Mouse (Mus musculus) neural tube, embryonic 10.5 days (tissue): ENCODE results near the gene Rnf31.
A peak's percentile ranks its signal among the peaks of the same experiment; 100 is the strongest.

Source experiments
- DNase-seq: peaks from one replicate; pipeline ENCODE4 v3.0.0-alpha.2; 2017; ENCODE audit warnings: low spot score; ENCODE audit errors: extremely low spot score

Rnf31 gene

DNA sequence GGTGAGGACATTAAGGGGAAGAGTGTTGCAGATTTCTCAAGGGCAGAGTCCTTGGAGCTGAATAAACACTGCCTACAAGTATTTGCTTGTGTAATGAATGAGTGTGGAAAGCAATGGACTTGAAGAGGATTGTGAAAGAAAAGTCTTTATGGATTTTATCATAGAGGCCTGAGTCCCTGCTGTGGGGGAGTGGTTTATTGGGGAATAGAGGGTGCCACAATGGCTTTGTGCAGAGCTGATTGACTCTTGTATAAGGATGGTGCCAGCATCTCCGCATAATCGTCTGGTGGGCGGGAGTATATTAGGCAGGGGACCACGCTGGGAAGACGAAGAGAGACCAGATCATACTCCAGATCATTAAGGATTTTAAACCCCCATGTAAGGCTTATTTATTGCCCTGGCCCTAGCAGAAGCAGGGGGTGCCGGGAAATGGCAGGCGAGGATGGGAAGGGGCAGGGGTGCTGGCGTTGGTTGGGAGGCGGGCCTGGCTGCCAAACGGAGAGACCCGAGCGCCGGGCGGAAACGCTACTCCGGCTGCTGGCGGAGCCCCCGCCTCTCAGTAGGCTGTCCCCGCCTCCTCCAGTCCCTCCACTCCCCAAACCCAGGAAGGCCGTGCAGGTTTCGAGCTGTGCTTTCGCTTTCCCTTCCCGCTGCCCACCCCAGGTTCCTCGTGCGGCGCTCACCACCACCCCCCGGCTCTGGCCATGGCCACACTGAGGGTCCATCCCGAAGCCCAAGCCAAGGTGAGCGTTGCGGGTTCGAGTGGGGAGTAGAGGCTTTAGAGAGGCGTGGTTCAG, 13.4 kb upstream of the Rnf31 start, which contains the start of gene Psme1:
Gene Psme1 (plus strand): TSS at position 253 of the 797 bp plus-strand sequence.
- DNase-seq = peak; percentile 74

- no peak for DNase-seq
Observed at GRCm38 (mm10) chr14:55578668-55579269, 12.7 kb upstream of the Rnf31 start.

- DNase-seq = no peak
Observed at GRCm38 (mm10) chr14:55579511-55580496, 11.7 kb upstream of the Rnf31 start.

GRCm38 (mm10) chr14:55580731-55581130, 10.8 kb upstream of the Rnf31 start:
- DNase-seq = no peak

GRCm38 (mm10) chr14:55581981-55582681, 9.4 kb upstream of the Rnf31 start:
- DNase-seq = no peak

DNA sequence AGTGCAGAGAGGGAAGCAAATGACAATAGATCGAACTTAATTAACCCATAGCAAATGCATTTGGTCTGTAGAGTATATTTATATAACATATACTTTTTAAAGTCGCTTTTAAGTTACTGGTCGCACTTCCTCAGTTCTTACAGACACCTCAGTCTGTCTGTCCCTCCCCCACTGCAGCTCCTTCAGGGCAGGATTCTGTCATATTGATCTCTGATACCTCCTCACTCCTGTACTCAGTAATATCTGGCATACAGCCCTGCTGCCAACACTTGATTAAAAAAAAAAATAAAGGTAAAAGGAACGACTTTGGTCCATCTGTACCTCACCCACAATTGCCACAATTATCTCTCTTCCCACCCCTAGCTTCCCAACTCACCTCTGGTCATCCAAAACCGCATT, 7.2 kb upstream of the Rnf31 start:
- no peak for DNase-seq

- peak; percentile 64 for DNase-seq
Observed at GRCm38 (mm10) chr14:55584702-55585565, 6.6 kb upstream of the Rnf31 start, which contains the start of gene Emc9. TSS of gene Emc9 (minus strand) at chr14:55585302.

GRCm38 (mm10) chr14:55585566-55585960, 5.9 kb upstream of the Rnf31 start:
- DNase-seq = no peak

- DNase-seq = no peak
Observed at GRCm38 (mm10) chr14:55586149-55586548, 5.4 kb upstream of the Rnf31 start.

DNA sequence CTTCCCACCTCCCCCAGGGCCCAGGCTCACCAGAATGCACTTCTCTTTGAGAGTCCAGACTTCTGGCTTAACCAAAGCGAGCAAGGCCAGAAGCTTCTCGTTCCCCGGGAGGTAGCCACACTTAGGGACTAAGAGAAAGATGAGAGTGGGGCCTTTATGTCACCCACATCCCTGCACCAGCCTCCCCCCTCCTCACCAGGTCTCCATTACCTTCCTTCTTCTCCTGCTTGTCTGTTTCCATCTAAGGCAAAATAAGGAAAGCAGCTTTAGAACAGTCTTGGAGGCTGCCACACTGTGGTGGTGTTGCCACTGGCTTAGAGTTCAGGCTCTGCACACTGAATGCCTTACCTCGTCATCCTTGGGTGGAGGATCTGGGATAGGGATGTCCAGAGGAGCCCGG, 2.2 kb upstream of the Rnf31 start:
- no peak for DNase-seq

GRCm38 (mm10) chr14:55589771-55590448, 1.6 kb upstream of the Rnf31 start:
- no peak for DNase-seq

GRCm38 (mm10) chr14:55590748-55591330, 669 bp upstream of the Rnf31 start, which contains the start of gene Psme2:
TSS of gene Psme2 (minus strand) at chr14:55591113.
- DNase-seq = peak; percentile 86

DNA sequence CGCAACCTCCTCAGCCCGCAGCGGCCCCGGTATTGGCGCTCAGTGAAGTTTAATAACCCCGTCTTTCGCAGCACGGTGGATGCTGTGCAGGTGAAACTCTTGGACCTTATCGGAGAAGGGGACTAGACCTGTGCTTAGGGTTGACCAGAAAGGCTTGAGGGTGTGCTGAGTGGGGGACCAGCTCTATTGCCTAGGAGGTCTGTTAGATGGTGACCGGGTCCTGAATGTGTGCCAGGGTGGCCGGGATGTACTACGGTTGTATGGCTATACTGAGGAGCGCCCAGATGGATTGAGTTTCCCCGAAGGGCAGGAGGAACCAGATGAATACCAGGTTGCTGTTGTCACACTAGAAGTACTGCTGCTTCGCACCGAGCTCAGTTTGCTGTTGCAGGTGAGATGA, 718 bp downstream of the Rnf31 start:
- DNase-seq = no peak

- no peak for DNase-seq
Observed at GRCm38 (mm10) chr14:55596036-55596690, 4.7 kb downstream of the Rnf31 start.

DNA sequence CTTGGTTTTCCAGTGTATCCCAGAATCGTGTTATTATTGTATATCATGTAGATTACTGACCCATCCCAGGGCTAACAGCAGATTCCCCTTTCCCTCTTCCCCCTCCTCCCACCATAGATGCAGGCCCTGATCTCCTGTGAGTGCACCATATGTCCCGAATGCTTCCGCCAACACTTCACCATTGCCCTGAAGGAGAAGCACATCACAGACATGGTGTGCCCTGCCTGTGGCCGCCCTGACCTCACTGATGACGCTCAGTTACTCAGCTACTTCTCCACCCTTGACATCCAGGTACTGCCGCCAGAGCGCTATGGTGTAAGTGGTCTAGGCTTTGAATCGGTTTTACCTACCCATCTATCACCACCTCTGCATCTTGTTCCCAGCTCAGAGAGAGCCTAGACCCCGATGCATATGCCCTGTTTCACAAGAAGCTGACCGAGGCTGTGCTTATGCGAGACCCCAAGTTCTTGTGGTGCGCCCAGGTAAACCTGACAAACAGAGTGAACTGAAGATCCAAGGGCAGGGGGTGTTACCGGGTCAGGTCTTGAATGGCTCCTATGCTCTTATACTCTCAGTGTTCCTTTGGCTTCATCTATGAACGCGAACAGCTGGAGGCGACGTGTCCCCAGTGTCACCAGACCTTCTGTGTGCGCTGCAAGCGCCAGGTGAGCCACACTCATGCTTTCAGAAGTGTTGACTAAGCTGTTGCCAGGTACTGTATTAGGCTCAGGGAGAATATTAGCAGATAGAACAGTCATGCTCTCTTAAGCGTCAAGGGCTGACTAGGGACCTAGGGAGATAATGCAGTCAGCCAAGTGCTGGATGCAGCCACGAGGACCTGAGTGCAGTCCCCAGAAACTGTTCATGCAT, 7.2 kb downstream of the Rnf31 start:
- DNase-seq = no peak

DNA sequence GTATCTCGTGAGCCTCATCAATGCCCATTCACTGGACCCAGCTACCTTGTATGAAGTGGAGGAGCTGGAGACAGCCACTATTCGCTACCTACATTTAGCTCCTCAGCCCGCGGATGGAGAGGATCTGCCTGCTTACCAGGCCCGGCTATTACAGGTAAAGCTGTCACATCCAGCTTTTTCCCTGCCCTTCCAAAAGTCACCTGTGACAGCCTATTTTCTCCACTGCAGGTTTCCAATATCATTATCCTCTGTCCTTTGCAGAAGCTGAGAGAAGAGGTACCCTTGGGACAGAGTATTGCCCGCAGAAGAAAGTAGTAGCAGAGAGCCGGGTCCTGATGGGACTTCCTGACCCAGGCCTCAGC, 11.7 kb downstream of the Rnf31 start, which contains the start of gene Irf9:
Gene Irf9 (plus strand): TSS at position 301 of the 362 bp plus-strand sequence.
- DNase-seq = no peak
